Mouse (Mus musculus): ENCODE measurements around the gene Micall1. TPM values are rescaled to one million over a fixed set of nuclear protein-coding genes. Genes with fewer than 3 reads are reported as not detected.

The Micall1 gene
- total RNA-seq, 2 experiments from 2014 or later, result 38.5 to 44.1 TPM

Other genes starting within 250 kb of the Micall1 start
- 10 to 100 TPM; 40.3 to 45.2 TPM for gene Gga1, start 231.7 kb upstream of the Micall1 start, total RNA-seq (2021)
- gene Gm49510, start 209.2 kb upstream of the Micall1 start, total RNA-seq (2021), result under 1 TPM; 0.10 to 0.27 TPM
- gene Sh3bp1, start 209.1 kb upstream of the Micall1 start, total RNA-seq (2021), result 1 to 10 TPM; 3.5 to 7.1 TPM
- gene Pdxp, start 195.0 kb upstream of the Micall1 start, total RNA-seq (2021), result under 1 TPM; 0.62 to 0.64 TPM
- gene Lgals1, start 182.2 kb upstream of the Micall1 start, total RNA-seq (2021), result 100 to 1,000 TPM; 185 to 222 TPM
- gene Nol12, start 174.0 kb upstream of the Micall1 start, total RNA-seq (2021), result 10 to 100 TPM; 15.7 to 19.1 TPM
- gene Triobp, start 161.2 kb upstream of the Micall1 start, total RNA-seq (2021), result 10 to 100 TPM; 25.5 to 30.2 TPM
- gene H1f0, start 80.4 kb upstream of the Micall1 start, total RNA-seq (2021), result 10 to 100 TPM; 62.5 to 70.0 TPM
- gene Galr3, start 67.0 kb upstream of the Micall1 start, total RNA-seq (2021), result not detected
- 1 to 10 TPM; 7.2 to 8.6 TPM for gene Ankrd54, start 46.0 kb upstream of the Micall1 start, total RNA-seq (2021)
- 10 to 100 TPM; 70.4 to 73.8 TPM for gene Eif3l, start 33.7 kb upstream of the Micall1 start, total RNA-seq (2021)
- 100 to 1,000 TPM; 135 TPM for gene Polr2f, start 32.1 kb downstream of the Micall1 start, total RNA-seq (2021)
- 1 to 10 TPM in 1 of 2 experiments, under 1 TPM in 1; 0.89 to 3.4 TPM for gene 1700088E04Rik, start 32.4 kb downstream of the Micall1 start, total RNA-seq (2021)
- gene Sox10, start 56.3 kb downstream of the Micall1 start, total RNA-seq (2021), result 1 to 10 TPM; 1.4 TPM
- 10 to 100 TPM; 22.4 to 22.8 TPM for gene Pick1, start 120.3 kb downstream of the Micall1 start, total RNA-seq (2021)
- gene Gm49486, start 120.5 kb downstream of the Micall1 start, total RNA-seq (2021), result 1 to 10 TPM; 1.2 to 1.3 TPM
- under 1 TPM; 0.50 to 0.64 TPM for gene Slc16a8, start 145.9 kb downstream of the Micall1 start, total RNA-seq (2021)
- under 1 TPM; 0.13 to 0.25 TPM for gene Baiap2l2, start 176.6 kb downstream of the Micall1 start, total RNA-seq (2021)
- 10 to 100 TPM in 1 of 2 experiments, 1 to 10 TPM in 1; 9.4 to 11.3 TPM for gene Pla2g6, start 219.5 kb downstream of the Micall1 start, total RNA-seq (2021)
- 10 to 100 TPM; 12.8 to 17.6 TPM for gene Maff, start 237.7 kb downstream of the Micall1 start, total RNA-seq (2021)

All from heart, adult 18-20 months (tissue).